Mouse (Mus musculus): Measurements from ENCODE around the gene Npffr2. TPM values are rescaled to one million over a fixed set of nuclear protein-coding genes. Genes with fewer than 3 reads are reported as not detected.

Npffr2 gene
- polyA plus RNA-seq, 1 experiment from 2014 or later = not detected

DNA sequence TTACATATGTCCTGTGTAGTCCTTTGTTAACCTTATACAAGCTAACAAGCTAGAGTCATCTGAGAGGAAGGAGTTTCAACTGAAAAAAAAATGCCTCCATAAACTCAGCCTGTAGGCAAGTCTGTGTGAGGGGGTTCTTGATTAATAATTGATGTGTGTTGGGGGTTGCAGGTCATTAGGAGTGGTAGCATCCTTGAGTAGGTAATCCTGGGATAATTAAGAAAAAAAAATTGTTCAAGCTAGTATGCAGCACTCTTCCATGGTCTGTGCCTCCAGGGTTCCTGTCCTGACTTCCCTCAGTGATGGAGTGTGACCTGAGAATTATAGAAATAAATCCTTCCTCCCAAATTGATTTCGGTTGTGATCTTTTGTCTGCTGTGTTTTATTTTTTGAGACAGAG is 52.0 kb downstream of the Npffr2 start:
- H3K9ac ChIP-seq = no peak overlapping the region
- WGBS = 89% methylated on average over 1 of the region's 1 CpGs
- H3K27ac ChIP-seq = no peak overlapping the region
- no peaks in the 10 kb centered on the region for H3K4me1 ChIP-seq
- H3K4me3 ChIP-seq = no peak overlapping the region
- no peaks in the 10 kb centered on the region for H3K9me3 ChIP-seq (replicated peaks)
- no peaks in the 10 kb centered on the region for H3K36me3 ChIP-seq (ENCODE audit: poor library complexity, severe bottlenecking)
- H3K27me3 ChIP-seq = no peaks in the 10 kb centered on the region
- no peak overlapping the region for H3K4me2 ChIP-seq
- ATAC-seq = no peak

- Histone ChIP-seq H3K36me3 (ENCODE audit: poor library complexity, severe bottlenecking) (no peaks in the 10 kb centered on the region), H3K9ac (no peak overlapping the region), H3K4me2 (no peak overlapping the region), H3K9me3 (replicated peaks) (no peaks in the 10 kb centered on the region), H3K27me3 (no peaks in the 10 kb centered on the region), H3K27ac (no peak overlapping the region), H3K4me1 (no peaks in the 10 kb centered on the region), H3K4me3 (no peak overlapping the region)
- WGBS = 56% methylated on average over 1 of the region's 1 CpGs
- 0 out of 2 replicates have a peak, but pooled peaks have one; percentile 16 for ATAC-seq
These were observed 53.9 kb downstream of the Npffr2 start for GRCm38 (mm10) chr5:89581143-89581542.

GRCm38 (mm10) chr5:89581742-89582366 is 54.6 kb downstream of the Npffr2 start:
- Histone ChIP-seq H3K27ac (no peak overlapping the region), H3K9ac (no peak overlapping the region), H3K4me2 (no peak overlapping the region), H3K4me1 (no peaks in the 10 kb centered on the region), H3K27me3 (no peaks in the 10 kb centered on the region), H3K36me3 (ENCODE audit: poor library complexity, severe bottlenecking) (no peaks in the 10 kb centered on the region), H3K4me3 (no peak overlapping the region), H3K9me3 (replicated peaks) (no peaks in the 10 kb centered on the region)
- 87% methylated on average over 5 of the region's 5 CpGs for WGBS
- no peak for ATAC-seq

GRCm38 (mm10) chr5:89585021-89585420 is 57.8 kb downstream of the Npffr2 start:
- Histone ChIP-seq H3K4me3 (no peak overlapping the region), H3K27me3 (no peaks in the 10 kb centered on the region), H3K27ac (no peak overlapping the region), H3K4me2 (no peak overlapping the region), H3K9me3 (replicated peaks) (no peaks in the 10 kb centered on the region), H3K36me3 (ENCODE audit: poor library complexity, severe bottlenecking) (no peaks in the 10 kb centered on the region), H3K9ac (no peak overlapping the region), H3K4me1 (no peaks in the 10 kb centered on the region)
- WGBS = 88% methylated on average over 3 of the region's 3 CpGs
- no peak for ATAC-seq

DNA sequence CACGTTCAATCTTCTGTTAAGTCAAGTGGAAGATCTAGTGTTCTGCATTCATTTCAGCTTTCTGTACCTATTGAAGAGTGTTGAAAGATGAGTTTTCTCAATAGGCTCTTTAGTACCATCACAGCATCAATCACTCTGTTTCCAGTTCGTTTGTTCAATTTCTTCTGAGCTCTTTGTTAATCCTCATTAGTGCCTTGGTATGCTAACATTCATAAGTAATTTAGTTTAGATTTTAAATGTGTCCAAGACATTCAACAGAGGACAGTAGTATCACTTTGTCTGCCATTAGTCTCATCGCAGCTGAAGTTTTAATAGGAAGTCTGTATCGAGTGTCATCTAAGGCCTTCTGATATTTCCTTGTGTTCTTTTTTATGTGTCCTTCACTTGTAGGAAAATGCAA is 65.1 kb downstream of the Npffr2 start:
- Histone ChIP-seq H3K9me3 (replicated peaks) (no peaks in the 10 kb centered on the region), H3K9ac (no peak overlapping the region), H3K4me2 (no peak overlapping the region), H3K4me1 (no peaks in the 10 kb centered on the region), H3K4me3 (no peak overlapping the region), H3K27ac (no peak overlapping the region), H3K27me3 (no peaks in the 10 kb centered on the region), H3K36me3 (ENCODE audit: poor library complexity, severe bottlenecking) (no peaks in the 10 kb centered on the region)
- 37% methylated on average over 4 of the region's 4 CpGs for WGBS
- no peak for ATAC-seq

GRCm38 (mm10) chr5:89611322-89612015 is 84.2 kb downstream of the Npffr2 start:
- Histone ChIP-seq H3K4me2 (no peak overlapping the region), H3K9ac (no peak overlapping the region), H3K27me3 (no peaks in the 10 kb centered on the region), H3K4me3 (no peak overlapping the region), H3K9me3 (replicated peaks) (0 out of 2 replicates have a peak, but pooled peaks cover 3% of the 10 kb centered on the region), H3K27ac (peak overlapping the region; percentile 25; the same call in 1 of the 2 replicates), H3K4me1 (peaks cover 11% of the 10 kb centered on the region), H3K36me3 (ENCODE audit: poor library complexity, severe bottlenecking) (no peaks in the 10 kb centered on the region)
- ATAC-seq = peak; percentile 70; the same call in 1 of the 2 replicates
- 29% methylated on average over 2 of the region's 2 CpGs for WGBS

GRCm38 (mm10) chr5:89612262-89612661 is 85.0 kb downstream of the Npffr2 start:
- Histone ChIP-seq H3K27me3 (no peaks in the 10 kb centered on the region), H3K4me1 (peaks cover 11% of the 10 kb centered on the region), H3K9ac (no peak overlapping the region), H3K36me3 (ENCODE audit: poor library complexity, severe bottlenecking) (no peaks in the 10 kb centered on the region), H3K27ac (0 out of 2 replicates have a peak overlapping the region, but pooled peaks have one; percentile 45), H3K4me3 (no peak overlapping the region), H3K4me2 (no peak overlapping the region), H3K9me3 (replicated peaks) (0 out of 2 replicates have a peak, but pooled peaks cover 3% of the 10 kb centered on the region)
- ATAC-seq = no peak
- 42% methylated on average over 6 of the region's 6 CpGs for WGBS

GRCm38 (mm10) chr5:89631599-89631998 is 104.4 kb downstream of the Npffr2 start:
- H3K4me3 ChIP-seq = no peak overlapping the region
- H3K9ac ChIP-seq = no peak overlapping the region
- H3K27me3 ChIP-seq = no peaks in the 10 kb centered on the region
- H3K27ac ChIP-seq = no peak overlapping the region
- no peak overlapping the region for H3K4me2 ChIP-seq
- peak; percentile 86 for ATAC-seq
- H3K9me3 ChIP-seq (replicated peaks) = no peaks in the 10 kb centered on the region
- WGBS = 53% methylated on average over 1 of the region's 1 CpGs
- H3K36me3 ChIP-seq (ENCODE audit: poor library complexity, severe bottlenecking) = no peaks in the 10 kb centered on the region
- H3K4me1 ChIP-seq = peaks cover 6% of the 10 kb centered on the region; the same call in 1 of the 2 replicates

Other genes starting within 250 kb of the Npffr2 start
- 0.15 TPM in 1 of 2 replicates, not detected in the other for gene Gc, start 69.5 kb upstream of the Npffr2 start, polyA plus RNA-seq (2015; fragmentation: Nextera tagmentation; extraction: Ambion mirVana)